Mouse (Mus musculus) limb, embryonic 15.5 days (tissue): ENCODE measurements around the gene Casz1. TPM values are rescaled to one million over a fixed set of nuclear protein-coding genes. Genes with fewer than 3 reads are reported as not detected.

Experiments used
- ATAC-seq: fragments of 200-750 bp; cut with Nextera tagmentation; 2 replicates; pipeline ENCODE4 v1.8.0; 2017; ENCODE audit warnings: low read depth, moderate TSS enrichment; ENCODE audit not compliant: insufficient number of reproducible peaks, low FRiP score, low TSS enrichment
- H3K27ac ChIP-seq: fragments of 300-500 bp; sonication (generic); 2 replicates; pipeline ENCODE4 v1.5.1; 2015; ENCODE audit warnings: moderate library complexity, mild to moderate bottlenecking, inconsistent platforms
- H3K27me3 ChIP-seq: fragments of 300-500 bp; sonication (generic); 2 replicates; pipeline ENCODE4 v1.6.1; 2015; ENCODE audit warnings: inconsistent platforms
- H3K36me3 ChIP-seq: fragments of 300-500 bp; sonication (generic); 2 replicates; pipeline ENCODE4 v1.6.1; 2015; ENCODE audit warnings: inconsistent platforms
- H3K4me1 ChIP-seq: fragments of 300-500 bp; sonication (generic); 2 replicates; pipeline ENCODE4 v1.6.1; 2015; ENCODE audit warnings: inconsistent platforms
- H3K4me2 ChIP-seq: fragments of 300-500 bp; sonication (generic); 2 replicates; pipeline ENCODE4 v1.6.1; 2015; ENCODE audit warnings: mild to moderate bottlenecking, inconsistent platforms
- H3K4me3 ChIP-seq: fragments of 300-500 bp; sonication (generic); 2 replicates; pipeline ENCODE4 v1.5.1; 2015; ENCODE audit warnings: mild to moderate bottlenecking, inconsistent platforms
- H3K9ac ChIP-seq: fragments of 300-500 bp; sonication (generic); 2 replicates; pipeline ENCODE4 v1.6.1; 2015; ENCODE audit warnings: inconsistent platforms
- H3K9me3 ChIP-seq: fragments of 300-500 bp; sonication (generic); 2 replicates; pipeline ENCODE4 v1.6.1; 2016; ENCODE audit warnings: inconsistent platforms
- WGBS: fragments of 180-500 bp; shearing (Covaris S2); methylation state at CpG from one replicate; pipeline ENCODE4 v1.1.7; 2015; 5-methylcytosine and 5-hydroxymethylcytosine counted together
- polyA plus RNA-seq: library from polyadenylated mRNA; unstranded; fragments of >200 nt; fragmentation: Nextera tagmentation; extraction: Ambion mirVana; gene quantifications from 2 replicates; pipeline ENCODE4 v1.2.1, GENCODE M21; 2015

Gene Casz1
- polyA plus RNA-seq, 1 experiment from 2014 or later, result 7.2 TPM

- no peak overlapping the region for H3K4me2 ChIP-seq
- H3K9ac ChIP-seq, result no peak overlapping the region
- no peak overlapping the region for H3K27ac ChIP-seq
- no peaks in the 10 kb centered on the region for H3K36me3 ChIP-seq
- H3K9me3 ChIP-seq, result no peaks in the 10 kb centered on the region
- H3K27me3 ChIP-seq, result peaks cover 80% of the 10 kb centered on the region
- no peak overlapping the region for H3K4me3 ChIP-seq
- WGBS, result 39% methylated on average over 17 of the region's 17 CpGs
- ATAC-seq, result no peak
- H3K4me1 ChIP-seq, result peaks cover 21% of the 10 kb centered on the region
Measured at GRCm38 (mm10) chr4:148881001-148881669, 76.9 kb downstream of the Casz1 start.

- Histone ChIP-seq H3K4me1 (peaks cover 21% of the 10 kb centered on the region), H3K4me3 (no peak overlapping the region), H3K9ac (no peak overlapping the region), H3K36me3 (no peaks in the 10 kb centered on the region), H3K9me3 (no peaks in the 10 kb centered on the region), H3K27ac (no peak overlapping the region), H3K27me3 (peaks cover 80% of the 10 kb centered on the region), H3K4me2 (no peak overlapping the region)
- no peak for ATAC-seq
- WGBS, result 74% methylated on average over 5 of the region's 5 CpGs
Measured at GRCm38 (mm10) chr4:148881838-148882237, 77.6 kb downstream of the Casz1 start.

GRCm38 (mm10) chr4:148882360-148882929 lies 78.2 kb downstream of the Casz1 start:
- Histone ChIP-seq H3K9ac (no peak overlapping the region), H3K27ac (no peak overlapping the region), H3K36me3 (no peaks in the 10 kb centered on the region), H3K4me2 (no peak overlapping the region), H3K9me3 (no peaks in the 10 kb centered on the region), H3K4me1 (peaks cover 21% of the 10 kb centered on the region), H3K4me3 (no peak overlapping the region), H3K27me3 (peaks cover 77% of the 10 kb centered on the region)
- no peak for ATAC-seq
- 25% methylated on average over 17 of the region's 17 CpGs for WGBS

- H3K4me2 ChIP-seq, result no peak overlapping the region
- H3K36me3 ChIP-seq, result no peaks in the 10 kb centered on the region
- no peak overlapping the region for H3K27ac ChIP-seq
- peaks cover 21% of the 10 kb centered on the region for H3K4me1 ChIP-seq
- peaks cover 77% of the 10 kb centered on the region for H3K27me3 ChIP-seq
- no peaks in the 10 kb centered on the region for H3K9me3 ChIP-seq
- no peak for ATAC-seq
- no peak overlapping the region for H3K4me3 ChIP-seq
- 77% methylated on average over 14 of the region's 14 CpGs for WGBS
- H3K9ac ChIP-seq, result no peak overlapping the region
Measured at GRCm38 (mm10) chr4:148884596-148884995, 80.4 kb downstream of the Casz1 start.

GRCm38 (mm10) chr4:148885401-148885800 lies 81.2 kb downstream of the Casz1 start:
- no peaks in the 10 kb centered on the region for H3K9me3 ChIP-seq
- no peak overlapping the region for H3K9ac ChIP-seq
- no peak overlapping the region for H3K4me2 ChIP-seq
- no peak overlapping the region for H3K4me3 ChIP-seq
- H3K4me1 ChIP-seq, result peaks cover 21% of the 10 kb centered on the region
- H3K27ac ChIP-seq, result no peak overlapping the region
- H3K36me3 ChIP-seq, result no peaks in the 10 kb centered on the region
- peaks cover 77% of the 10 kb centered on the region for H3K27me3 ChIP-seq
- 41% methylated on average over 10 of the region's 10 CpGs for WGBS
- no peak for ATAC-seq

- no peak for ATAC-seq
- 59% methylated on average over 9 of the region's 9 CpGs for WGBS
- no peak overlapping the region for H3K4me3 ChIP-seq
- H3K9ac ChIP-seq, result no peak overlapping the region
- H3K4me1 ChIP-seq, result peaks cover 25% of the 10 kb centered on the region
- no peaks in the 10 kb centered on the region for H3K9me3 ChIP-seq
- H3K27ac ChIP-seq, result no peak overlapping the region
- no peaks in the 10 kb centered on the region for H3K36me3 ChIP-seq
- peaks cover 77% of the 10 kb centered on the region for H3K27me3 ChIP-seq
- H3K4me2 ChIP-seq, result no peak overlapping the region
Measured at GRCm38 (mm10) chr4:148885921-148886540, 81.8 kb downstream of the Casz1 start.

GRCm38 (mm10) chr4:148888229-148888628 lies 84.0 kb downstream of the Casz1 start:
- Histone ChIP-seq H3K4me3 (no peak overlapping the region), H3K9me3 (no peaks in the 10 kb centered on the region), H3K9ac (no peak overlapping the region), H3K4me1 (peaks cover 20% of the 10 kb centered on the region), H3K27ac (no peak overlapping the region), H3K27me3 (peaks cover 77% of the 10 kb centered on the region), H3K4me2 (no peak overlapping the region), H3K36me3 (no peaks in the 10 kb centered on the region)
- ATAC-seq, result no peak
- WGBS, result 65% methylated on average over 8 of the region's 8 CpGs

GRCm38 (mm10) chr4:148889011-148889410 lies 84.8 kb downstream of the Casz1 start:
- no peak for ATAC-seq
- Histone ChIP-seq H3K4me2 (no peak overlapping the region), H3K4me3 (no peak overlapping the region), H3K9ac (no peak overlapping the region), H3K4me1 (peaks cover 20% of the 10 kb centered on the region), H3K27ac (no peak overlapping the region), H3K27me3 (peaks cover 84% of the 10 kb centered on the region), H3K36me3 (no peaks in the 10 kb centered on the region), H3K9me3 (no peaks in the 10 kb centered on the region)
- WGBS, result 79% methylated on average over 6 of the region's 6 CpGs

- H3K27me3 ChIP-seq, result peaks cover 83% of the 10 kb centered on the region
Measured at GRCm38 (mm10) chr4:148890442-148890841, 86.2 kb downstream of the Casz1 start.

GRCm38 (mm10) chr4:148890892-148891838 lies 86.9 kb downstream of the Casz1 start:
- Histone ChIP-seq H3K4me2 (peak overlapping the region; percentile 61), H3K27ac (no peak overlapping the region), H3K4me1 (peaks cover 12% of the 10 kb centered on the region), H3K9me3 (no peaks in the 10 kb centered on the region), H3K9ac (peak overlapping the region; percentile 31; the same call in 1 of the 2 replicates), H3K4me3 (peak overlapping the region; percentile 32), H3K27me3 (peaks cover 81% of the 10 kb centered on the region), H3K36me3 (no peaks in the 10 kb centered on the region)
- 11% methylated on average over 52 of the region's 52 CpGs for WGBS
- no peak for ATAC-seq

More at GRCm38 (mm10) chr4:148890442-148890841, 86.2 kb downstream of the Casz1 start:
- WGBS, result 65% methylated on average over 8 of the region's 8 CpGs
- Histone ChIP-seq H3K36me3 (no peaks in the 10 kb centered on the region), H3K4me3 (peak overlapping the region; percentile 32; the same call in 1 of the 2 replicates), H3K4me2 (peak overlapping the region; percentile 61; the same call in 1 of the 2 replicates), H3K9me3 (no peaks in the 10 kb centered on the region), H3K4me1 (peaks cover 17% of the 10 kb centered on the region), H3K9ac (no peak overlapping the region), H3K27ac (no peak overlapping the region)
- ATAC-seq, result no peak

- no peak for ATAC-seq
- no peaks in the 10 kb centered on the region for H3K36me3 ChIP-seq
- H3K9me3 ChIP-seq, result no peaks in the 10 kb centered on the region
- no peak overlapping the region for H3K4me3 ChIP-seq
- no peak overlapping the region for H3K27ac ChIP-seq
- no peak overlapping the region for H3K4me2 ChIP-seq
- no peak overlapping the region for H3K9ac ChIP-seq
- 65% methylated on average over 6 of the region's 6 CpGs for WGBS
- H3K4me1 ChIP-seq, result peaks cover 11% of the 10 kb centered on the region
- H3K27me3 ChIP-seq, result peaks cover 81% of the 10 kb centered on the region
Measured at GRCm38 (mm10) chr4:148896125-148896524, 91.9 kb downstream of the Casz1 start.
